Mouse (Mus musculus) cerebellum, adult 18-20 months (tissue): ENCODE data around the gene Rnf103.

Source experiments
- DNase-seq, 2 experiments: peaks; one replicate each; pipeline ENCODE4 v3.0.0; 2021

The Rnf103 gene

DNA sequence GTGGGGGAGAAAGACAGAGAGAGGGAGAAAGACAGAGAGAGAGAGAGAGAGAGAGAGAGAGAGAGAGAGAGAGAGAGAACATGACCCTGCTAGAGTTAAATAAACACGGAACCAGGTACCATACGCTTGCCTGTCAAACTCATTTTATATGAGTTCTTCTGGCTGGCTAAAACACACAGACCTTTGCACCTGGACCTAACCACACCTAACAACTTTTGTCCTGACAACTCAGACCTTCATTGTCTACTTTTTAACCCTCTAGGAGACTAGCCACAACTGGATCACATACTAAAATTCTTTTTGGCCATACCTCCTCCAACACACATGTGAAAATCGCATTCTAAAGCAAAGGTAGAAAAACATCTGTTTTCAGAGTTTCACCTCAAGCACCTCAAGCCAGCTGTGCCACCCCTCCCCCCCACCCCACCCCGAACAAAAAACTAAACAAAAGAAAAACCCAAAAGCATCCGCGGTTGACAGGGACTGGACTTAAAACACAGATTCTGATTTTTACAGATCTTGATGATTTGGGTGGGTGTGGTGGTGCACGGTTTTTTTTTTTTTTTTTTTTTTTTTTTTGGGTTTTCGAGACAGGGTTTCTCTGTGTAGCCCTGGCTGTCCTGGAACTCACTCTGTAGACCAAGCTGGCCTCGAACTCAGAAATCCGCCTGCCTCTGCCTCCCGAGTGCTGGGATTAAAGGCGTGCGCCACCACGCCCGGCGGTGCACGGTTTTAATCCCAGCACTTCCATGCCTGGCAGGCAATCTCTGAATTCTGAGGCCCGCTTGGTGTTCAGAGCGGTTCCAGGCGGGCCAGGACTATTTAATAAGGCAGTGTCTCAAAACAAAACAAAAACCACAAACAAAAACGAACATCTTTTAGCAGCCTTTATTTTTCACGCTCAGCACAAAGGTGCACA lies 679 bp upstream of the Rnf103 start:
- DNase-seq: no peak

DNA sequence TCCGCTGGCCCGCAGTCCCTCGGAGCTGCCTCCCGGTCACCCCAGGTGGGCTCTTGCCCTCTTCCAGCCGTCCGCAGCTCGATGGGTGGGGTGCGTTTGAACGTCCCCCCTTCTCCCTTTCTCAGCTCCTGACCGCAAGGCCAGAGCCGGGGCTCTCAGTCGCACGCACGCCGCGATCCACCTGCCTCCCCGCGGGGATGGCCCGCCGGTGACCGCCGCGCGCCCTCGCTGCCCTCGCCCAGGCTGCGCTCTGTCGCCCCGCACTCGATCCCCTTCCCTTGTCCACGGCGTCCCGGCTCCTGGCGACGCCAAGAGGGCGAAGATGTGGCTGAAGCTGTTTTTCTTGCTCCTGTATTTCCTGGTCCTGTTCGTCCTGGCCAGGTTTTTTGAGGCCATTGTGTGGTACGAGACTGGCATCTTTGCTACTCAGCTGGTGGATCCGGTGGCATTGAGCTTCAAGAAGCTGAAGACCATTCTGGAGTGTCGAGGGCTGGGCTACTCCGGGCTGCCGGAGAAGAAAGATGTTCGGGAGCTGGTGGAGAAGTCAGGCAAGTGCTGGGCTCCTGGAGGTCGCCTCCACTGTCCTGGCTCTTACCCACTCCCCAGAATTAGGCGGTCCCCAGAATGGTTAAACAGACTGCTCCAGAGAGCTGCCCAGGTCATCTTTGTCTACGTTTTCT lies 787 bp downstream of the Rnf103 start:
- peak; percentile 66 to 77 for DNase-seq

DNA sequence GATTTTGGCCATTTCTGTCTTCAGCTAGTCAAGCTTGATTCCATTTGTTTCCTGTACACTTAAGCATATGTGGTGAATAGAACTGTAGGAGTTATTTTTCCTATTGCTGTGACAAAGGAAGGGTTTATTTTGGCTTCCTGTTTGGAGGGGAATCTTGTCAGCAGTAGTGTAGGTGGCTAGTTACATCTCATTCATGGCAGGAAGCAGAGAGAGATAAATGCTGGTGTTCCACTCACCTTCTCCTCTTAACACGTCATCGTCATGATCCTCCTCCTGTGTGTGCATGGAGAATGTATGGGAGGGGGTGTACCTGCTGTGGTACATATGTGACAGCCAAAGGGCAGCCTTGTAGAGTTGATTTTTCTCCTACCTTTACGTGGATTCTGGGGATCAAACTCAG lies 6.9 kb downstream of the Rnf103 start:
- no peak for DNase-seq

DNA sequence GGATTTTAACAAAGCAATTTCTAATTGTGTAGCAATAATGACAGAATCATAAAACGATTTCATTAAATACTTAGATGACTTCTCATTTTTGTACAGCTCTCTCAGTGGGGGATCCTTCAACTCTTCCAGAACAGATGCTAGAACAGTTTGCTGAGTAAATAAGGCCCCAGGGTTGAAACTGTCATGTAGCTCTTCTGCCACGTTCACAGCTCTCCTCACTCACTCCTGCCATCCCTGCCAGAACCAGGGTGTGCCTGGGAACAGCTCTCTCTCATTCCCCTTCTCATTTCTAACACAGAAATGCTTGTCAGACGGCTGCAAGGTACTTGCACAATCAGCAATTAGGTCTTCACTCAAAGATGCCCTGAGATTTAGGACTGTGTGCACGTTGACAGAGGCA lies 9.3 kb downstream of the Rnf103 start:
- DNase-seq: peak in 1 of 2 experiments; percentile 38

DNA sequence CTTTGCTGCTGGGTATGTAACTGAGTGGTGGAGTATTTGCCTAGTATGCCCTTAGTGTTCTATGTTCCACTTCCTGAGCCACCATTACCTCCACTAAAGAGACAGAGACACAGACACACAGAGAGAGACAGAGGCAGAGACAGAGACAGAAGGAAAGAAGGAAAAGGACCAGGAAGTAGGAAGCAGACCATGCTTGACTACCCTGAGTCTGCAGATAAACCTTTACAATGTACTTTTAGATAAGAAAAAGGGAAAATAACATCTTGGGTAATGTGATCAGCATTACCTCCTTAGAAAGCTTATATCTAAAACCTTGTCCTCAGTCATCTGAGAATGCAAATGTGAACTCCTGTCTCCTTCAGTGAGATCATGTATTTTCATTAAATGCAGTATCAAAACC lies 10.0 kb downstream of the Rnf103 start:
- no peak for DNase-seq

DNA sequence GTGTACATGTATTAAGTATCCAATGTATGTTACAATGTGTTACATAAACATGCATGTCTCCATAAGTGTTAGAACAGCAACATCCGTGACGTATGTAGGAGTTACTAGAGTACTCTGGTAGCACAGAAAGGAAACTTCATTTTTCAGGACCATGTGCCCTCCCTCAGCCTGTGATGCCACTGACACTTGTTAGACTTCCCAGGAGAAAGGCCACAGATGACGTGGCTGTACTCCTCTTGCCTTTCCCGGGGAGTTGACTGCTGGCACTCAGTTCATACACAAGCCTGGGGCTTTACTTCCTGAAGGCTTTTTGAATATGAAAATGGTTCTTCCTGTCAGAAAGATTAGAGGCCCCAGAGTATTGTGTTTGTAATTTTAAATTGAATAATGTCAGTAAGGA lies 10.4 kb downstream of the Rnf103 start:
- DNase-seq: peak in 1 of 2 experiments; percentile 27

DNA sequence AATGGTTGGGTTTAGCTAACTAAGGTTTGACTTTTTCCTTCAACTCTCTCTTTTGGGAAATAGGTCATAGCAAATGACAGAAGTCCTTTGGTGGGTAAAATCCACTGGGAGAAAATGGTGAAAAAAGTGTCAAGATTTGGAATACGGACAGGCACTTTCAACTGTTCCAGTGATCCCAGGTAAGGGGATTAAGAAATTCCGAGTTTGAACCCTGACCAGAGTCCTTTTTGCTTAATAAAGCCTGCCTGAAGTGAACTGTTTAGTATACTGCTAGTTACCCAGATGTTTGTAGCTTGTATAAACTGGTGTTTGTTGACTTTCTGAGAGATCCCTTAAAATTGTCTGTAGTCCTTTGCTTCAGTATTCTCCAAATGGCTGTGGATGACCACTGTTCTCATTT lies 12.0 kb downstream of the Rnf103 start:
- no peak for DNase-seq

DNA sequence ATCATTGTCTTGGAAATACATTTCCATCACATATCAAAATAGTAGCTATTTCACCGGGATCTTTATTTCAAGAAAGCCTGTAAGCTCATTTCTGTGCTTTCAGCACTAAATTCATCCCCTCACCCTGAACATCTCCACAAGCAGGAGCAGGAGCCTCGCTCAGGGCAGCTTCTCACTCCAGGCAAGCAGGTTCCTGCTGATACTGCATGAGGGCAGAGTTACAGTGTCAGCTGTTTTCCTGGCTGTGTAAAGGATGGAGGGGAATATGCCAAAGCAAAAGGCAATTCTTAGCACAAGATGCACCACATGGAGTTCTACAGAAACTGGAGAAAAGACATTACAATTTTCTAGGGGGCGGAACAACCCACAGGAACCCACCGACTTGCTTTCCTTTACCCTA lies 25.8 kb downstream of the Rnf103 start:
- peak; percentile 59 to 63 for DNase-seq

DNA sequence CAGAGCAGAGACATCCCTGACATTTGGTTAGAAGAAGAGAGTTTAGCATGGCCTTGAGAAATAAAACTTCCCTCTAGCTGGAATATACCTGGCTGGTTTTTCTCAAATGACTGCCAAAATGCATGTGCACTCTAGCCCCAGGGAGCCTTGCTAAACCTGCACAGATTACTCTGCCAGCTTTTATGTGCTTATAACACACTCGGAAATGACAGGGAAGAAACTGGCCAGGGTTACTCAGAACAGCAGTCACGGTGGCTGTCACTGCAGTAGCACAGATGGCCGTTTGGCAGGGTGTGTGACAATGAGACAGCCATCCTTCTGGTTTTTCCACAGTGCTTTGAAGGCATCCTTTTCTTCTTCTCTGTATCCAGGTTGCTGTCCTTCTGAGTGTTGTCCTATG lies 31.9 kb downstream of the Rnf103 start:
- peak; percentile 90 to 94 for DNase-seq

DNA sequence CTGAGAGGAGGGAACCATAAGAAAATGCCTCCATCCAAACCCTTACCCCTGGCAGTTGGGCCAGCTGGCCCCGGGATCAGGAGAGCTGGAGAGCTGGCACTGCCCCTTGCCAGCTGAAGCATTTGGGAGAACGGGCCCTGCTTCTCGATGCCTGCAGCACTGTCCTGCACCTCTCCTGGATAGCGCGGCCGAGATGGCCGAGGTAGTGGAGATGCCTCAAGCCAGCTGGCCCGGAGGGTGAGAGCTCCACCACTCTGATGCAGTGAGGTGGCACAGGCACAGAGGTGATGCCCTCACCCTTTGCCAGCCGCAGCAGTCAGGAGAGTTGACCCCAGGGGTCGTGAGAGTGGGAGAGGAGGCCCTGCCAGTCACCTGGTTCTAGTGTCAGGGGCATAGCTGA lies 33.4 kb downstream of the Rnf103 start:
- peak; percentile 61 to 65 for DNase-seq

DNA sequence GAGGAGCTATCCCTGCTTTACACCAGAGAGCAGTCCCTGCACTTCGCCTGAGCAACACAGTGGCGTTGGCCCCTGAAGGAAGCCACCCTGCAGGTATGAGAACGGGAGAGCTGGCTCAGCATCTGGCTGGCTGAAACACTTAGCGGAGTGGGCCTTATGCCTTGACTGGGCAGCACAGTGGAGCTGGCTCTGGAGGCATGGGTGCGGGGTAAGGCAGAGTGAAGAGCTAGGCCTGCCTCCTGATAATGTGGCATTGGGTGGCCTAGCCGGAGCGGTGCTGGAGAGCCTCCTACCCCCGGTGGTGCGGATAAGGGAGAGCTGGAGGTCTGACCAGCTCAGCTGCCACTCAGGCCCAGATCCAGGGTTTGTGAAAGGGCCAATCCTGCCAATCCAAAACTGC lies 34.1 kb downstream of the Rnf103 start:
- DNase-seq: peak; percentile 29 to 41

DNA sequence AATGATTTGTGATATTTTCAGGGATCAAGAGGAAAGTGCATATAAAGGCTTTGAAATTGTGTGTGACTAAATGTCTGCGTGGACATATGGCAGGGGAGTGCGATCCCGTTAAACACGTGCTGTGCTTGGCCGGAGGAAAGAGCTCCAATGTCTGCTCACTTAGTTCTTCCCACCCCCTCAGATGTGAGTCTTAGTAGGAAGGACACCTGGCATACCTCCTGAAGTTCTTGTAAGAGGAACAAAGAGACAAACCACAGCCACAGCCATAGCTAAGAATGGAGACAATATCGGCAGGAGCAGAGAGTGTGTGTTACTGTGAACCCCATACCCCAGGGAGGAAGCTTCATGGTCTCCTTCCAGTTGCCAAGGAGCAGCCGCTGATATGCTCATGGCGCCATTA lies 36.5 kb downstream of the Rnf103 start:
- peak; percentile 61 to 64 for DNase-seq

DNA sequence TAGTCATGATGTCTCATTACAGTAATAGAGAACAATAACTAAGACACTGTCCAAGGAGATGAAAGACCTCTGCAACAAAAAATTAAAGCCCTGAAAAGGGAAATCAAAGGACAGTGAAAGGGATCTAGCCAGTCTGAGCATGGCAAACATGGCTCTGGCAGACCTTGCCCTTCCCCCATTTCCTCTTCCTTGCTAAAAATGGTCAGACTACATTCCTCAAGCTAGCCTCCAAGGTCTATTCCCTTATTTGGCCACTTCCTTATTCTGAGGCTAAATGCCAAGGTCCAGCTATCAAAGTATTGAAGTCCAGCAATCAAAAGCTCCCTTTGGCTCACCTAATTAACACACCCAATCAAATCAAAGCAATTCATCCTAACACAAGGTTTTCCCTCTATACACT lies 43.6 kb downstream of the Rnf103 start:
- DNase-seq: no peak

DNA sequence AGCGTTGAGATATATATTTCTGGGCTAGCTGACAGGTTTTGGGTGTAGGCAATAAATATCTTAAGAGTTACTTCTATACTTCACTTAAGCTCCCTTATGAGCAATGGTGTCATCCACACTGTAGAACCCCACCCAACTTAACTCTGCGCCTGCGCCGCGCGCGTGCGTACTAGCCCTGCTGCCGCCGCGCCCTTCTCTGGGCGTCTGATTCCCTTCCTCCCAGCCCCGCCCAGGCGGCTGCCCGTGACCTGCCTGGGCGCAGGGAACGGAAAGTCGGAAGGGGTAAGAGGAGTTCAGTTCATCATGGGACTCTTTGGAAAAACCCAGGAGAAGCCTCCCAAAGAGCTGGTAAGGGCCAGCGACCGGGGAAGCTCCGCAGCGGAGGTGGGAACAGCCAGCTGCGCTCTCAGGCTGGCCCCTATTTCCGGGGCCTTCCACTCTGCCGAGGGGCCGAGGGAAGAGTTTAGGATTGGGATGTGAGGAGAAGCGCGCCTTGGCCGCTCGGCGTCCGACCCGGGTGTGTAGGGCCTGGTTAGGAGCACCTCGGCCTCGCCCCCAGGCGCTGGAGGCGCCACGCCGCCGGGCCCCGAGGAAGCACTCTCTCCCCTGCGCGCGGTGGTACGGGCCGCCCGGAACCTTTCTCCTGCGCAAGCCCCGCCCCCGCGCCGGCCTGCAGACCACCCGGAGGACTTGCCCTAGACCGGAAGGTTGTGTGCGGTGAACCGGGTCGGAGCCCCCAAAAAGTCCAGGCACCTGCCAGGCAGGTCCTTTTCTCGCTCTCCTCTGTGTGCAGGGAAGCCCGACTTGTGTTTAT lies 50.2 kb downstream of the Rnf103 start, which contains the start of gene Chmp3:
Gene Chmp3, plus strand, starts transcription at position 112 of the 814 bp plus-strand sequence.
- DNase-seq: peak; percentile 93 to 97

DNA sequence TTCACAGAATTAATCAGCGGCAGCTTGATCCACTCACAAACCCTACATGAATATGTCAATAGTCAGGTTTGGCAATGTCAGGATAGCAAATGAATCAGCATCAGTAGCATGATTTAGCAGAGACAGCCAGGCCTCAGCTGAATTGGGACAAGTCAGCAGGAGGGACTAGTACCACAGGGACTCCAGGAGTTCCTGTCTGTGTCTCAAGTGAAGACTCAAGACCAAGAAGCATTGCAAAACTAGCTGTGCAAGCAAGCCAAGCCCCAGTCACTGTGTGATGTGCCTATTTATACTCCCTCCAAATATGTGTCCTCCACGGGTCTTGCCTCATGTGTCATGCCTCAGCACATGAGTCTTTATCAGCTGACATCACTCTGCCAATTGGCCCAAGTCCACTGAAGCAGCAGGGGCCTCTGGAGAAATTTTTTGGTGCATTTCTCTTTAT lies 61.8 kb downstream of the Rnf103 start:
- no peak for DNase-seq

DNA sequence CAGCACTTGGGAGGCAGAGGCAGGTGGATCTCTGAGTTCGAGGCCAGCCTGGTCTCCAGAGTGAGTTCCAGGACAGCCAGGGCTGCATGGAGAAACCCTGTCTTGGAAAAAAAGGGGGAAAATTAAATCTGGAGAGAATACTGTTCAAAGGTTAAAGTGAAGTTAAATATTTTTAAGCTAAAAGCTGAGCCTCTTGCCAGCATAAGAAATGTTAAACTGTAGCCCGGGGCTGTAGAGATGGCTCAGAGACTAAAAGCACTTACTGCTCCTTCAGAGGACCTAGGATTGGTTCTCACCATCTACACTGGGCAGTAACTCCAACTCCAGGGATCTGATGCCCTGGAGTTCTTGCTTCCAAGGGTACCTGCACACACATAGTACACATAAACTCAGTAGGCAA lies 63.1 kb downstream of the Rnf103 start:
- no peak for DNase-seq
